Mouse (Mus musculus): Measurements from ENCODE around the gene Ift57.

DNA sequence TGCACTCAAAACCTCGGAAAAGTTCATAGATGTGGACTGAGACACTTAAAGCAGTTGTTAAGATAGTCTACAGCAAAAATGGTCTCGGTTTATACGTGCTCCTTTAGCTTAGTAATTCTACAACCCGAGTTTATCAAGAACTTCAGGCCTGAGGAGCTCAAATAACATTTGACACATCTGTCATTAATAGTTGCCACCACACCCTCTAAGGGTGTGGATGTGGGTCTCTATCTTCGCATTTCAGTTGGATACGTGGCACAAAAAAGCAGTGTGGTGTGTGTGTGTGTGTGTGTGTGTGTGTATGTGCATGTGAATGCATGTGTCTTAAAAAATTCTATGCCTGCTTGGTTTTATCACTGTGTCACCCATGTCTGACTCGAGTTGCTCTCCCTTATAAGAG, 77.9 kb downstream of the Ift57 start:
- no peak for TF ChIP-seq POLR2A (IDR thresholded peaks at IDR 0.05; ENCODE audit: insufficient read length, low read depth)
- TF ChIP-seq CEBPB (IDR thresholded peaks at IDR 0.05; ENCODE audit: insufficient read depth, poor library complexity, severe bottlenecking) = no peak
- no peak for TF ChIP-seq REST (IDR thresholded peaks at IDR 0.05; ENCODE audit: insufficient read depth, insufficient read length)
- no peak for TF ChIP-seq MYOG (IDR thresholded peaks at IDR 0.05; ENCODE audit: control insufficient read depth in 1 of 3, insufficient read depth in 1 of 3, insufficient read length in 2 of 3, low read depth in 2 of 3)
- no peak for TF ChIP-seq MYOD1 (IDR thresholded peaks at IDR 0.05; ENCODE audit: control insufficient read depth in 1 of 3, insufficient read length in 2 of 3, low read depth in 2 of 3)
- TF ChIP-seq TCF12 (IDR thresholded peaks at IDR 0.05; ENCODE audit: insufficient read depth, poor library complexity, severe bottlenecking) = no peak
- TF ChIP-seq MAX (IDR thresholded peaks at IDR 0.05; ENCODE audit: low read depth) = no peak

All from myocyte (in vitro differentiated cells).